Mouse (Mus musculus) CH12.LX (cell line): ENCODE data around the gene Gm20458. TPM values are rescaled to one million over a fixed set of nuclear protein-coding genes. Genes with fewer than 3 reads are reported as not detected.

Experiments
- DNase-seq: peaks from one replicate; pipeline ENCODE4 v3.0.0-alpha.2; 2013; ENCODE audit errors: extremely low read depth
- H3K27ac ChIP-seq: 2 replicates; pipeline ENCODE4 v1.5.1; 2012; ENCODE audit warnings: low read depth, mild to moderate bottlenecking, control low read depth, moderate library complexity; ENCODE audit not compliant: insufficient read depth
- H3K27me3 ChIP-seq: replicated peaks from 2 replicates; pipeline ENCODE3; 2012; ENCODE audit warnings: inconsistent platforms
- H3K36me3 ChIP-seq, 2 experiments: replicated peaks in 1 of 2; 2 replicates each; pipeline versions ENCODE3 to v1.6.1; 2012; ENCODE audit warnings: inconsistent platforms in 1 of 2, low read length in 1 of 2, mild to moderate bottlenecking in 1 of 2, mixed read lengths in 1 of 2, moderate library complexity in 1 of 2; ENCODE audit not compliant: control insufficient read depth in 1 of 2, insufficient read depth in 1 of 2
- H3K4me1 ChIP-seq, 2 experiments: 2 replicates each; pipeline ENCODE4 v1.6.1; 2012; ENCODE audit warnings: inconsistent platforms in 1 of 2, moderate library complexity in 1 of 2; ENCODE audit not compliant: insufficient read depth in 2 of 2, control insufficient read depth in 1 of 2
- H3K4me2 ChIP-seq: 2 replicates; pipeline ENCODE4 v1.6.1; 2012; ENCODE audit warnings: low read depth, mild to moderate bottlenecking, control low read depth; ENCODE audit not compliant: poor library complexity, insufficient read depth, severe bottlenecking
- H3K4me3 ChIP-seq, 3 experiments: fragments of 150-350 bp in 1 of 3; sonication (generic) in 1 of 3; replicated peaks in 1 of 3; 2 replicates each; pipeline versions ENCODE3 to v1.5.1; 2011 to 2012; ENCODE audit warnings: low read depth in 2 of 3, low read length in 2 of 3, mild to moderate bottlenecking in 2 of 3, moderate library complexity in 2 of 3, control low read depth in 1 of 3, improper control_type of control experiment in 1 of 3, inconsistent platforms in 1 of 3, mixed read lengths in 1 of 3; ENCODE audit not compliant: poor library complexity in 1 of 3
- H3K79me2 ChIP-seq: replicated peaks from 2 replicates; pipeline ENCODE4 v1.6.1; 2012; ENCODE audit warnings: mild to moderate bottlenecking, moderate library complexity; ENCODE audit not compliant: control insufficient read depth, poor library complexity, insufficient read depth, severe bottlenecking; ENCODE audit errors: extremely low read depth
- H3K9ac ChIP-seq: 2 replicates; pipeline ENCODE4 v1.6.1; 2012; ENCODE audit warnings: low read depth, mild to moderate bottlenecking, control low read depth, moderate library complexity; ENCODE audit not compliant: insufficient read depth
- H3K9me3 ChIP-seq: replicated peaks from 2 replicates; pipeline ENCODE3; 2012; ENCODE audit warnings: low read length, inconsistent platforms, mixed read lengths
- BHLHE40 ChIP-seq: IDR thresholded peaks from 2 replicates; pipeline ENCODE4 v1.6.1; 2011; ENCODE audit warnings: mild to moderate bottlenecking, low read depth, low read length, improper control_type of control experiment
- CHD1 ChIP-seq: IDR thresholded peaks from 2 replicates; pipeline ENCODE4 v1.6.1; 2012; ENCODE audit warnings: low read depth, low read length, improper control_type of control experiment, inconsistent platforms
- CTCF ChIP-seq, 2 experiments: IDR thresholded peaks in 1 of 2; conservative IDR thresholded peaks in 1 of 2; 2 replicates each; pipeline ENCODE4 v1.5.1; 2011 to 2012; ENCODE audit warnings: low read depth in 2 of 2, low read length in 2 of 2, improper control_type of control experiment in 1 of 2, inconsistent platforms in 1 of 2, mild to moderate bottlenecking in 1 of 2, moderate library complexity in 1 of 2
- E2F4 ChIP-seq: IDR thresholded peaks from 2 replicates; pipeline ENCODE4 v1.6.1; 2011; ENCODE audit warnings: low read depth, low read length, improper control_type of control experiment; ENCODE audit not compliant: insufficient replicate concordance
- EP300 ChIP-seq: IDR thresholded peaks from 2 replicates; pipeline ENCODE4 v1.6.1; 2011; ENCODE audit warnings: low read length, improper control_type of control experiment
- GABPA ChIP-seq: IDR thresholded peaks from 2 replicates; pipeline ENCODE4 v1.6.1; 2012; ENCODE audit warnings: low read depth, low read length, improper control_type of control experiment, inconsistent platforms; ENCODE audit not compliant: insufficient replicate concordance
- IRF4 ChIP-seq: IDR thresholded peaks from 2 replicates; pipeline ENCODE4 v1.6.1; 2014; ENCODE audit warnings: low read depth, mild to moderate bottlenecking, inconsistent platforms, low read length, improper control_type of control experiment
- JUND ChIP-seq: conservative IDR thresholded peaks from 2 replicates; pipeline ENCODE4 v1.6.1; 2011; ENCODE audit warnings: low read depth, low read length, improper control_type of control experiment
- MAZ ChIP-seq: IDR thresholded peaks from 2 replicates; pipeline ENCODE4 v1.6.1; 2012; ENCODE audit warnings: low read depth, mild to moderate bottlenecking, inconsistent platforms, low read length, improper control_type of control experiment, moderate library complexity
- NELFE ChIP-seq: IDR thresholded peaks from 2 replicates; pipeline ENCODE4 v1.6.1; 2011; ENCODE audit warnings: low read depth, low read length, improper control_type of control experiment
- SIN3A ChIP-seq: IDR thresholded peaks from 2 replicates; pipeline ENCODE4 v1.6.1; 2012; ENCODE audit warnings: low read length, improper control_type of control experiment, inconsistent platforms
- SMC3 ChIP-seq: IDR thresholded peaks from 2 replicates; pipeline ENCODE4 v1.6.1; 2011; ENCODE audit warnings: low read depth, low read length, improper control_type of control experiment
- UBTF ChIP-seq: IDR thresholded peaks from 2 replicates; pipeline ENCODE4 v1.6.1; 2012; ENCODE audit warnings: low read depth, mild to moderate bottlenecking, inconsistent platforms, low read length, improper control_type of control experiment, moderate library complexity
- USF1 ChIP-seq: IDR thresholded peaks from 2 replicates; pipeline ENCODE4 v1.6.1; 2014; ENCODE audit warnings: low read depth, mild to moderate bottlenecking, inconsistent platforms, low read length, improper control_type of control experiment
- USF2 ChIP-seq: conservative IDR thresholded peaks from 2 replicates; pipeline ENCODE4 v1.6.1; 2011; ENCODE audit warnings: low read depth, low read length, improper control_type of control experiment
- ZC3H11A ChIP-seq: IDR thresholded peaks from 2 replicates; pipeline ENCODE4 v1.6.1; 2012; ENCODE audit warnings: low read depth, mild to moderate bottlenecking, inconsistent platforms, low read length, improper control_type of control experiment
- dilution Hi-C: fragments of 300-500 bp; cut with MboI; formaldehyde crosslinking; loops from 2 replicates; pipeline ENCODE4 v1.14.3; 2020; ENCODE audit warnings: low sequenced_read_pairs; ENCODE audit not compliant: extremely low pct_unique_long_range_greater_than_20kb, extremely low pct_ligation_motif_present
- in situ Hi-C: fragments of 300-500 bp; cut with MboI; formaldehyde crosslinking; loops from 3 replicates; pipeline ENCODE4 v1.14.3; 2019; ENCODE audit warnings: low sequenced_read_pairs, low pct_ligation_motif_present, low pct_unique_long_range_greater_than_20kb, mixed read lengths
- polyA plus RNA-seq: library from polyadenylated mRNA; unstranded; fragments of >175 nt; gene quantifications from 2 replicates; pipeline ENCODE4 v1.2.1, GENCODE M21; 2012; ENCODE audit warnings: low read depth; ENCODE audit not compliant: insufficient read length
- total RNA-seq, 2 experiments: library from RNA; depleted of rRNA; stranded (reverse); fragments of 300-350 nt in 1 of 2; fragments of >200 nt in 1 of 2; gene quantifications; 2 replicates each; pipeline ENCODE4 v1.2.3; 2012 to 2014

Gm20458 gene
- total and polyA plus RNA-seq, 3 experiments, result 0.31 to 1.1 (median 0.74) TPM

DNA sequence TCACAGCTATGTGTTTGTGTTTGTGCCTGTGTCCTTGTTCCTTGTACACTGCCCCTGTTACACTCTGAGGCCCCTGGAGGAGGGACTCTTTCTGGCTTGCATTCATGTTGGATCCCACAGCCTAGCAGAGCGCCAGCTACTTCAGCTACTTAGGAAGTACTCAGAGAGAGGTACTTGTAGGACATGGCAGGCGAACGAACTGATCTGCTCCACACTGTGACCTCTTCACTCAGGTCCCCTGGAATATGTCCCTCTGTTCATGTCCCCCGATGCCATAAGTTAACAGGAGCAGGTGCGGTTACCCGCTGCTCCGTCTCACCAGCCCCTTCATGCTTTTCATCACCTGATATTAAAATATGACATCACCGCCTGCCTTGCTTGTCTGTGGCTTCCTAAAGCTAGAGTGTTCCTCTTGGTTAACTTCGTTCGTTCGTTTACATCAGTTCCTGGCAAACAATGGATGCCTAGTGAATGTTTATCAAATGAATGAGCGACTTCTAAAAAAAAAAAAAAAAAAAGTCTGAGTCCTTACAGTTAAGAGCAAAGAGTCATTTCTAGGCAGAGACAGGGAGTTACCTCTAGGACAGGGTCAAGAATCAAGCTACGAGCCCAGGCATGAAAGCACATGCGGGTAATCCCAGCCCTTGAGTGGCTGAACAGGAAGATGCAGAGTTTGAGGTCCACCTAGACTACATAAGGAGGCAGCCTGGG is 7.6 kb upstream of the Gm20458 start:
- DNase-seq, result no peak
- Histone ChIP-seq H3K9ac (no peak overlapping the region), H3K27ac (no peak overlapping the region), H3K4me2 (no peak overlapping the region), H3K36me3 (no peaks in the 10 kb centered on the region), H3K79me2 (no peaks in the 10 kb centered on the region)
- dilution Hi-C loops, result no loop called here
- in situ Hi-C loops, result no loop called here
- TF ChIP-seq E2F4 (no peak), CTCF (conservative IDR thresholded peaks at IDR 0.05 in 1 of 2, IDR thresholded peaks at IDR 0.05 in 1 of 2; ENCODE audit: low read depth in 2 of 2, low read length in 2 of 2) (no peak), JUND (no peak), USF1 (no peak), MAZ (no peak), CHD1 (no peak), NELFE (no peak), BHLHE40 (no peak), IRF4 (no peak; the same call in 1 of the 2 replicates), SIN3A (no peak), USF2 (no peak), GABPA (no peak), UBTF (no peak), ZC3H11A (no peak)
- TF ChIP-seq, all 38 proteins: peak for 0
- peaks cover 41% of the 10 kb centered on the region for H3K27me3 ChIP-seq
- peaks cover 7 to 16% of the 10 kb centered on the region in 2 experiments for H3K4me1 ChIP-seq
- peaks cover 12% of the 10 kb centered on the region for H3K9me3 ChIP-seq
- H3K4me3 ChIP-seq, result no peak overlapping the region

DNA sequence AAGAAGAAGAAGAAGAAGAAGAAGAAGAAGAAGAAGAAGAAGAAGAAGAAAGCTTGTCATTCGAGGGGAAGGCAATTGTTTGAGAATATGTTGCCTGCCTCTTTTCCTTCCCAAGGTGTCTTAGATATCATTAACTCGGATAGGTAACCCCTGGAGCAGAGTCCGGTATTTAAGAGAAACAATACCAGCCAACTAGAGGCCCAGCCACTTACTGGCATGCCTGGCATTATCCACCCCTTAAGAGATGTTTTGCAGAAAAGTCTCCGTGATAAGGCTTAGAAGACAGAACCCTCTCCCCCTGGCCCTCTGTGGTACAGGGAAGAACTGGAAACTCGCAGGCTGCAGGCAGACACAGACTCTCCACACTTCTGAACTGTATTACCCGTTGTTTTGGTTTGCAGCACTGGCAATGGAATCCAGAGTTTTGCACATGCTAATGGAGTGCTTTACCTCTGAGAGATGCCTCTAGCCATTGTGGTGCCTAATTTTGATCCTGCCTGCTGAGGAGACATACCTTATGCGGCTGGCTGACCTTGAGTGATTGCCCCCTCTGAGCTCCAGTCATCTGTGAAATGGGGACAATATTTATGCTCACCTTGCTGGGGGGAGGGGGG is 6.8 kb upstream of the Gm20458 start:
- Histone ChIP-seq H3K4me2 (no peak overlapping the region), H3K27me3 (peaks cover 35% of the 10 kb centered on the region), H3K9ac (no peak overlapping the region), H3K36me3 (peaks cover 3 to 5% of the 10 kb centered on the region in 2 experiments), H3K4me1 (peaks cover 7 to 21% of the 10 kb centered on the region in 2 experiments), H3K4me3 (no peak overlapping the region), H3K27ac (no peak overlapping the region), H3K79me2 (no peaks in the 10 kb centered on the region), H3K9me3 (peaks cover 14% of the 10 kb centered on the region)
- dilution Hi-C loops, result no loop called here
- TF ChIP-seq USF1, result no peak
- no peak for TF ChIP-seq EP300
- TF ChIP-seq SMC3, result no peak
- in situ Hi-C loops, result no loop called here
- DNase-seq, result no peak
